ENCODE assay signal across 17 mouse cellular contexts in the genomic region with DNA sequence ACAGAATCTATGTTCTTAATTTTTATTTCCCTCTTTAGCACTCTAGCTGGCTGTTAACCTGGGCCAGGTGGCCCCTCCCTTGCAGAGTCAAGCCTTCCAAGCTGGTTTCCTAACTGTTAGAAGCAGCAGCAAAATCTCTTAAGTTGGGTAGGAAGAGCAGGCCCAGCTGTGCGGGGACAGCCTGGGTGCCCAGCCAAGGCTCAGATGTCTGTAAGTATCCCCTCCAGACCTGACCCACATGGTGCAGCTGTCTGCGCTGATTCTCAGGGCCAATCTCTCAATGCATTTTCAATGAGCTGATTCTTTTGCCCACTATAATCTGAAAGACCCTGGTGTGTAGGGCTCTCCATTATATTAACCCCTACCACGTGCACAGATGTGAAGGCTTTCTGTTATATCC.
DNase-seq lines count a peak whose midpoint lies in the region; ATAC-seq lines count a peak whose summit lies in the region.
"Had no signal": no experiment of that assay in that cellular context is flagged by ENCODE, and none has a peak within 500 bp of the region (broad histone marks: within the 10 kb centered on the region; RNA-seq: fewer than 3 reads in every experiment).

No protein-coding gene starts in this region.

- peaks cover 10% of the 10 kb centered on the region; the same call in 1 of the 2 replicates for H3K4me1 ChIP-seq in midbrain, embryonic 12.5 days
- peaks cover 3% of the 10 kb centered on the region; the same call in 1 of the 2 replicates for H3K4me1 ChIP-seq in midbrain, embryonic 16.5 days (ENCODE audit: control insufficient read depth, insufficient read depth, low read length)
- peaks cover 32% of the 10 kb centered on the region for H3K4me1 ChIP-seq in hindbrain, embryonic 12.5 days
- peaks cover 30% of the 10 kb centered on the region for H3K4me1 ChIP-seq in limb, embryonic 15.5 days

- no peak overlapping the region for H3K9ac ChIP-seq in midbrain, embryonic 12.5 days (replicated peaks)
- H3K9ac ChIP-seq in midbrain, embryonic 16.5 days (ENCODE audit: low read depth, low read length) = no peak overlapping the region
- no peak overlapping the region for H3K9ac ChIP-seq in hindbrain, embryonic 12.5 days
- no peak overlapping the region for H3K9ac ChIP-seq in limb, embryonic 15.5 days
- H3K9ac ChIP-seq: embryonic facial prominence, embryonic 15.5 days had no signal

- no peaks in the 10 kb centered on the region for H3K9me3 ChIP-seq in midbrain, embryonic 12.5 days
- no peaks in the 10 kb centered on the region for H3K9me3 ChIP-seq in midbrain, embryonic 16.5 days (replicated peaks; ENCODE audit: control insufficient read depth, low read length, poor library complexity, severe bottlenecking)
- H3K9me3 ChIP-seq in hindbrain, embryonic 12.5 days (replicated peaks) = no peaks in the 10 kb centered on the region
- H3K9me3 ChIP-seq in limb, embryonic 15.5 days = no peaks in the 10 kb centered on the region
- H3K9me3 ChIP-seq: embryonic facial prominence, embryonic 15.5 days had no signal

- H3K4me3 ChIP-seq in midbrain, embryonic 12.5 days = no peak overlapping the region
- H3K4me3 ChIP-seq in midbrain, embryonic 16.5 days (ENCODE audit: low read depth, low read length) = no peak overlapping the region
- no peak overlapping the region for H3K4me3 ChIP-seq in hindbrain, embryonic 12.5 days
- H3K4me3 ChIP-seq in limb, embryonic 15.5 days = no peak overlapping the region
- H3K4me3 ChIP-seq: embryonic facial prominence, embryonic 15.5 days; myocyte had no signal

- 38% methylated on average over 3 of the region's 3 CpGs for WGBS in midbrain, embryonic 12.5 days
- WGBS in midbrain, embryonic 16.5 days = 27% methylated on average over 3 of the region's 3 CpGs
- WGBS in hindbrain, embryonic 12.5 days = 37% methylated on average over 3 of the region's 3 CpGs
- WGBS in limb, embryonic 15.5 days = 39% methylated on average over 3 of the region's 3 CpGs

- ATAC-seq in midbrain, embryonic 12.5 days (ENCODE audit: low FRiP score, low read depth) = peak; percentile 60; the same call in 1 of the 2 replicates
- no peak for ATAC-seq in midbrain, embryonic 16.5 days
- peak; percentile 61; the same call in 1 of the 2 replicates for ATAC-seq in hindbrain, embryonic 12.5 days (ENCODE audit: low FRiP score)
- ATAC-seq in limb, embryonic 15.5 days (ENCODE audit: insufficient number of reproducible peaks, low FRiP score, low TSS enrichment, low read depth) = no peak
- ATAC-seq: activated CD4-positive, CD25-positive, alpha-beta regulatory T cell, adult 4 months; CD4-positive, CD25-positive, alpha-beta regulatory T cell, adult 4 months had no signal

- no peaks in the 10 kb centered on the region for H3K36me3 ChIP-seq in midbrain, embryonic 12.5 days
- H3K36me3 ChIP-seq in midbrain, embryonic 16.5 days (ENCODE audit: control insufficient read depth, insufficient read depth, low read length) = no peaks in the 10 kb centered on the region
- H3K36me3 ChIP-seq in hindbrain, embryonic 12.5 days = no peaks in the 10 kb centered on the region
- H3K36me3 ChIP-seq in limb, embryonic 15.5 days = no peaks in the 10 kb centered on the region
- H3K36me3 ChIP-seq: embryonic facial prominence, embryonic 15.5 days had no signal

- DNase-seq in heart, adult 11 months = peak; percentile 93
- DNase-seq in heart, postnatal 25 days (ENCODE audit: low spot score) = no peak
- no peak for DNase-seq in frontal cortex, postnatal 25 days (ENCODE audit: low spot score in 2 of 2)
- no peak for DNase-seq in adrenal gland, postnatal 14 days
- DNase-seq: cerebellum, adult 9-10 months; layer of hippocampus, adult 9-11 months had no signal

- intact Hi-C loops in heart, postnatal 25 days (cut with DNase I) = loop anchor here (5.0 kb wide), 1 partner anchor 88 kb away; no protein-coding TSS in a partner anchor

- H3K27ac ChIP-seq in midbrain, embryonic 12.5 days (replicated peaks) = no peak overlapping the region
- no peak overlapping the region for H3K27ac ChIP-seq in midbrain, embryonic 16.5 days (ENCODE audit: low read length)
- peak overlapping the region; percentile 40; the same call in 1 of the 2 replicates for H3K27ac ChIP-seq in hindbrain, embryonic 12.5 days
- peak overlapping the region; percentile 74 for H3K27ac ChIP-seq in limb, embryonic 15.5 days
- H3K27ac ChIP-seq: kidney, postnatal 0 days; stomach, postnatal 0 days had no signal

- no peaks in the 10 kb centered on the region for H3K27me3 ChIP-seq in midbrain, embryonic 12.5 days
- no peaks in the 10 kb centered on the region for H3K27me3 ChIP-seq in midbrain, embryonic 16.5 days (ENCODE audit: control insufficient read depth, insufficient read depth, low read depth, low read length)
- H3K27me3 ChIP-seq in hindbrain, embryonic 12.5 days = no peaks in the 10 kb centered on the region
- no peaks in the 10 kb centered on the region for H3K27me3 ChIP-seq in limb, embryonic 15.5 days
- H3K27me3 ChIP-seq: embryonic facial prominence, embryonic 15.5 days had no signal

- H3K4me2 ChIP-seq in midbrain, embryonic 12.5 days (replicated peaks) = no peak overlapping the region
- H3K4me2 ChIP-seq in midbrain, embryonic 16.5 days (ENCODE audit: low read length) = no peak overlapping the region
- H3K4me2 ChIP-seq in hindbrain, embryonic 12.5 days (replicated peaks) = no peak overlapping the region
- H3K4me2 ChIP-seq in limb, embryonic 15.5 days = no peak overlapping the region
- H3K4me2 ChIP-seq: embryonic facial prominence, embryonic 15.5 days; heart, embryonic 11.5 days had no signal

Comparison
In these comparisons a context has a peak if more than half of its experiments do, and no peak if none do; other contexts are left out.
1. ATAC-seq: peak in midbrain, embryonic 12.5 days (single experiment) and hindbrain, embryonic 12.5 days (single experiment); none in midbrain, embryonic 16.5 days (single experiment) and limb, embryonic 15.5 days (single experiment).
2. H3K27ac ChIP-seq: peak in hindbrain, embryonic 12.5 days (single experiment) and limb, embryonic 15.5 days (single experiment); none in midbrain, embryonic 12.5 days (single experiment) and midbrain, embryonic 16.5 days (single experiment).